Mouse (Mus musculus): Measurements from ENCODE around the gene Gm3159. TPM values are rescaled to one million over a fixed set of nuclear protein-coding genes. Genes with fewer than 3 reads are reported as not detected.
"Not testable (repeated sequence)": the region's sequence is repeated elsewhere in the genome, so short reads cannot be mapped to it uniquely, and the experiment has no call there.

Gene Gm3159
- polyA plus RNA-seq, 1 experiment from 2014 or later: not detected

DNA sequence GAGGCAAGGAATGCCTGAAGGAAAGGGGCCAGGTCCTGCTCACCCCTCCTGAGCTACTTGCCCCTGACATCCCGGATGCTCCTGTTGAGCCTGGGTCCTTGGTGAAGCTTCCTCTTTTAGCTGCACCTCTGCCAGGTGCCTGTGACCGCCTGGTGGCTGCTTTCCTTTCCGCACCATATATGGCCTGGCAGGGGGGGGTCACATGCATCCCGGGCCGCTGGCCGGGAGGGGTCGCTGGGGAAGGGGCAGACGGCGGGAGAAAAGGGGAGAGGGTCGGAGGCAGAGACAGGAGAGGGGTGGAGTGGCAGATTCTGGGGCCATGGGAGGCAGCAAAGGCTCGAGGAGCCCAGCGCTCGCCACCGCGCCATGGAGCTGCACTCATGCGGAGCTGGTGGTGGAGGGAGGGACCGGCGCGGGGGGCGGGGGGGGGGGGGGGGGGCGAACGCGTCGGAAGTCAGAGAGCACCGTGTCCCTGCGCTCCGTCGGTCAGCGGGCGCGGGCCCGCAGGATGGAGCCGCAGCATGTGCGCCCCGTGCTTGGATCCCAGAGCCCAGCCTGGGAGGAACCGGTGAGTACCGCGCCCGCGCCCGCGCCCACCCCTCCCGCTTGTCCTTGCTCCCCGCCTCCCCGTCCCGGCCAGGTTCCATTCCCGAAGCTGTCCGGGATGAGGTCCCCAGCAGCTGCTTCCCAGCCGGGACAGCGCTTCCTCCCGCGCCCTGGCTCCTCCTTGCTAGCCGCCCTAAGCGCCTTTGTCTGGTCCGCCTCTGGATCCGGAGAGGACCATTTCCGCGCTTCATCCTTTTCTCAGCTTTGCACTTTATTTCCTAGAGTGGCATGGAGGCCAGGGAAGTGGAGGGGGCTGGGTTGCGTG, 17.9 kb downstream of the Gm3159 start, which contains the start of gene Gm3164:
Gene Gm3164 (plus strand): TSS at position 484 of the 871 bp plus-strand sequence.
- H3K4me1 ChIP-seq (replicated peaks); H3K9ac ChIP-seq; H3K4me2 ChIP-seq; H3K27ac ChIP-seq (replicated peaks); H3K36me3 ChIP-seq (replicated peaks); ATAC-seq (ENCODE audit: insufficient read depth); H3K9me3 ChIP-seq (replicated peaks); H3K27me3 ChIP-seq; H3K4me3 ChIP-seq (replicated peaks): not testable (repeated sequence)
- WGBS (ENCODE audit: insufficient replicate concordance): 3% methylated on average over 35 of the region's 59 CpGs

- not testable (repeated sequence) for H3K27me3 ChIP-seq; H3K4me3 ChIP-seq (replicated peaks); H3K9me3 ChIP-seq (replicated peaks); H3K36me3 ChIP-seq (replicated peaks); H3K27ac ChIP-seq (replicated peaks); ATAC-seq (ENCODE audit: insufficient read depth); H3K4me1 ChIP-seq (replicated peaks); H3K4me2 ChIP-seq; H3K9ac ChIP-seq
These were observed 33.4 kb downstream of the Gm3159 start, which contains the start of gene Gm3173 for GRCm38 (mm10) chr14:4430692-4431091. Gm3173 (plus strand) TSS chr14:4430992.

Other genes with a start within 250 kb of the Gm3159 start
- not detected in 2 replicates for gene Gm3127, start 232.5 kb upstream of the Gm3159 start, polyA plus RNA-seq (2015; fragmentation: Nextera tagmentation; extraction: Ambion mirVana)
- 0.06 TPM in 1 of 2 replicates, not detected in the other for gene Gm2974, start 214.9 kb upstream of the Gm3159 start, polyA plus RNA-seq (2015; fragmentation: Nextera tagmentation; extraction: Ambion mirVana)
- gene Gm3138, start 147.9 kb upstream of the Gm3159 start, polyA plus RNA-seq (2015; fragmentation: Nextera tagmentation; extraction: Ambion mirVana): not detected in 2 replicates
- gene Gm3149, start 80.2 kb upstream of the Gm3159 start, polyA plus RNA-seq (2015; fragmentation: Nextera tagmentation; extraction: Ambion mirVana): not detected in 2 replicates
- gene 2610042L04Rik, start 62.8 kb upstream of the Gm3159 start, polyA plus RNA-seq (2015; fragmentation: Nextera tagmentation; extraction: Ambion mirVana): not detected in 2 replicates
- gene Gm3164, start 17.9 kb downstream of the Gm3159 start, polyA plus RNA-seq (2015; fragmentation: Nextera tagmentation; extraction: Ambion mirVana): not detected in 2 replicates
- not detected in 2 replicates for gene Gm3173, start 33.5 kb downstream of the Gm3159 start, polyA plus RNA-seq (2015; fragmentation: Nextera tagmentation; extraction: Ambion mirVana)
- not detected in 2 replicates for gene Gm3182, start 84.2 kb downstream of the Gm3159 start, polyA plus RNA-seq (2015; fragmentation: Nextera tagmentation; extraction: Ambion mirVana)
- gene Gm3047, start 157.9 kb downstream of the Gm3159 start, polyA plus RNA-seq (2015; fragmentation: Nextera tagmentation; extraction: Ambion mirVana): not detected in 2 replicates
- not detected in 2 replicates for gene Gm8159, start 234.8 kb downstream of the Gm3159 start, polyA plus RNA-seq (2015; fragmentation: Nextera tagmentation; extraction: Ambion mirVana)

Measured in liver, embryonic 15.5 days (tissue).